Mouse (Mus musculus) lung, postnatal 14 days (tissue): ENCODE measurements around the gene Ccdc146.
"Not testable (repeated sequence)": the region's sequence is repeated elsewhere in the genome, so short reads cannot be mapped to it uniquely, and the experiment has no call there.

Experiments
- DNase-seq: peaks from one replicate; pipeline ENCODE4 v3.0.0; 2021

The Ccdc146 gene

DNA sequence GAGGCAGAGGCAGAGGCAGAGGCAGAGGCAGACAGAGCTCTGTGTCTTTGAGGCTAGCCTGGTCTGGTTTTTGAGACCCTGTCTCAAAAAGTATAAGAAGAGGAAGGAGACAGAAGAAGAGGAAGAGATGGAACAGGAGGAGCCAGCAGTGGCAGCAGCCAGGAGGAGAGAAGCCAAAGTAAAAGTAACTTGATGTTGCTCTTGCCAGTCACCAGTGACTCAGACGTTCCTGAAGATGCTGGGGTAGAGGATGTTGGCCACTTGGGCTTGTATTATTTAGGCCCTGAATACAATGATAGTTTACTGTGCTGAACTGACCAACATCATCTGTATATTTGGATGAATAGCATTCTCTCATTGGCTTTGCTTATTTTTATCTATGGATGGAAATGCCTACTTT, 95.9 kb downstream of the Ccdc146 start:
- no peak for DNase-seq

DNA sequence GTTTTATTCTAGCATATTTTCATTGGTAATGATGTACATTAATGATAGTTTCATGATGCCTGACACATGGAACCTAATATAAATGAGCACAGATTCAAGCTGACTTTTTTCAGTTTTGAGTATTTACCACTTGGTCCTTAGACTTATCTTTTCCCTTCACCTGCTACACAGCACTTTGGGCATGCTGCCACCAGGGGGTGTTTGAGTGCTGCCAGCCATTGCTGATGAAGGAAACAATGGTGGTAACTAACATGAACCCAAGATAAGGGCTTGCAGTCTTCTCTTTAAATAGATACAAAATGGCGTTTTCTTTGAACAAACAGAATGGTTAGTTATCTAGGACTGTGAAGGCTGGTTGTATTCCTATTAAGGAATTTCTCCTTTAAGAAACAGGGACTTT, 98.0 kb downstream of the Ccdc146 start:
- DNase-seq, result peak; percentile 76

DNA sequence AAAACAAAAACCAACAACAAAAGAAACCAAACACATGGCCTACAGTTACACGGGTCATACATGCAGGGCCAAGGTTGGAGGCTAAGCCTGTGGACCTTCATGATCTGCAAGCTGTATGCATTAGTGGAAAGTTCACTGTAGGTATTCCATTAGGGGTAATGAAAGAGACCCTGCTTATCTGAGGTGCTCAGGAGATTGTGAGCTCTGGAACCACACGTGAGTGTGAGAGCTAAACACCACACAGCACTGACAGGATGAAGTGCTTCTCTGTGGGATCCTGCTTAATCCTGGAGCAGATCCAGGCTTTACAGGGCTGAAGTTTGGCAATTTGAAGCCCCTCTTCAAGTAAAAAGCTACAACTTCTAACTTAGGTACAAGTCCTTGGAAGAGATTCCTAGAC, 104.3 kb downstream of the Ccdc146 start:
- no peak for DNase-seq

DNA sequence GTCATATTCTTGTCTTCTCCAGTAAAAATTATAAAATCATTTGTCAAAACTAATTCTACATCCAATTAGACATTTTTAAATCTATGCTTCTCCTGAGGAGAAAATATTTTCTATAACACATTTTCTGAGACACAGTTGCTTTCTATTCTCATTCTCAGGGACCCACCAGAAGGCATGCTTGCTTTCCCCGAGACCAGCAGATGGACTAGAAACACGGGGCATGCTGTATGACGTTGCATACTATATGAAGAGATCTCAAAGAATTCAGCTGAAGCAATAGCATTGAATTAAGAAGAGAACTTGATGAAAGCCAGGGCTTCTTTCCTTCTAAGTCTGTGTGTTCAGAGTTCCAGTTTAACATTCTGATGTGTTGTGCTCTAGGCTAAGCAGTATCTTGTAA, 109.8 kb downstream of the Ccdc146 start:
- DNase-seq, result no peak

DNA sequence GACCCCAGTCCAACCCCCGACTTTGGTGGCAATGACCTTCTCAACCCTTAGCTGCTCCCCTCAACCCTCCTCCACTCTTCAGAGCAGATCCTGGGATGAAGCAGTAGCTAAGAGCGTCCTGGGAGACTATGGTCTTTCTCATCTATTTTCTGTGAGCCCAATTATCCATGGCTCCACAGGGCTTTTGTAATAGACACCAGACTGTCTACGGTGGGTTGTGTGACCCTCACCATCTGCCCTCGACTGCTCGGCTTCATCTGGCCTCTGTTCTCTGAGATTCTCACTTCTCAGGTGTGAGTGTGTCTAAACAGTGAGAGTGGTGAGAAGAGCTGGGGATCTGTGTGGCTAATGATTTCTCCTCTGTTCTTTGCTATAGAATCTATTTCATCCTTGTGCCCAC, 117.3 kb downstream of the Ccdc146 start:
- DNase-seq, result no peak

DNA sequence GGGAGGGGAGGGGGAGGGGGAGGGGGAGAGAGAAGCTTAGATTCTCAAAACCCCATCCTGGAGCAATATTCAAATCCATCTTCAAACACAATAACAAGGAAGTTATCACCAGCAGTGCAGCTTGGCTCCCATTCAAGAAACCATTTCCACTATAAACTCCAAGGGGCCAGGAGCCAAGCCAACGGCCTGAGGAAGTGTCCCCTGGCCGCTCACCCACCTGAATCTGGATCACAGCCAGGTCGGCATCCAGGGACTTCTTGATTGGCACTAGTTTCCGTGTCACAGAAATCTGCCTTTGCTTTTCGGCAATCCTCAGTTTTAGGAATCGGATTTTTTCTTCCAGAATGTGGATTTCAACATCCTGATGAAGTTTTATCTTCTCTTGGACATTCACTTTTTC, 123.5 kb downstream of the Ccdc146 start:
- peak; percentile 44 for DNase-seq

DNA sequence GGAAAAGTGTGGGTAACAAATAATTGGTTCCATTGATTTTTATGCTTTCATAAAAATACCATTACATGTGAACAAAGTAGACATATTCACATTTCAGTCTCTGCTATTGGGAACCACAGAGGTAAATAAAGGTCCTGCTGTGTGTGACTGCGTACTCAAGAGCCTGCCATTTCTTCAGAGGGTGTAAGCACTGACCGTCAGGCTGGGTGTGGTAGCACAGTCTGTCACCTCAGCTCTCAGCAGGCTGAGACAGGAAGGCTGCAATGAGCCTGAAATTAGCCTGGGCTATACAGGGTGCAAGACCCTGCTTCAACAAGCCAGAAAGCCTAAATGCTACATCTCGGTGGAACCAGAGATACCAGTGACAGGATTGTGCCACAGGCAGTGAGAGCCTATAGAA, 124.4 kb downstream of the Ccdc146 start:
- no peak for DNase-seq

DNA sequence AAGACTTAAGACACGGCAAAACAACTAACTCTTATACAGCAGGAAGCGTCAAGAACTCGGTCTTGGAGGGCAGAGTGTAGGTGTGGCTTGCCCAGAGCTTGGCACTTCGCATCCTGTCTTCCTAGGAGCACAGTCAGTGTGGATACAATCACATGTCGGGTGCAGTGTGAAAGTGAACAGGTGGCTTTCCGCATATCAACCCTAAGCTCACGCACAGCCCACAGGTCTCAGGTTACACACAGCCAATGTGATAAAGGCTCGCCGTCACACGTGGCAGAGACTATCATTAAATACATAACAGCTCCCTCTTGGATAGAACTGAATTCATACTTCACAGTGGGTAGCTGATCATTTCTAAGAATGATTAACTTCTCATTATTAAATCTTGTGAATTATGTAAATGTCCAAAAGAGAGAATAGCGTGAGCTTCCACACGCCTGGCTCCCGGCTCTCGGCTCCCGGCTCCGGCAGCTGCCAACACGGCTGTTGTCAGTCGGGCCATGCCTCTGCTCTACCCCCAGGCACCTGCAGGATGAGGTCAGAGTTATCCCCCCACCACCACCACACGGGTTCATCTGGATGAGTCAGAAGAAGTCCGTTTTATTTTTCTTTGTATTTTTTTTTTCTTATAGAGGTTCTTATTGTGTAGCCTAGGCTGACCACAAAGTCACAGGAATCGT, 125.3 kb downstream of the Ccdc146 start:
- no peak for DNase-seq

DNA sequence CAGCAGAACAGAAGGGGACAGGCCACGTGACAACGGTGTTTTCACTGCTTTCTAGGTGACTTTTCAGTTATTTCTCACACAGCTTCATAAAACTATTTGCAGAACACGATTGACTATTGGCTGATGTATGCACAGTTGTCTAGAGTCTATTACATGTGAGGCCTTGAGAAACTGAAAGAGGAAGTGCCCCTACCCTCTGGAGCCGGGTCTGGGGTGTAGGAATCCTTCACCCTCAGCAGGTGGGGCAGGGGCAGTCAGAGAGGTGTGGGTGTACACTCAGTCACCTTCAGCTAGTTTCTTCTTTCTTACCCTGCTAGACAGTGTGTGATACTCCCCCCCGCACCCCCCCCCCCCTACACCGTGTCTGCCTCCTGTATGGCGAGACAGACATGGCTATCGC, 128.8 kb downstream of the Ccdc146 start:
- DNase-seq, result no peak

DNA sequence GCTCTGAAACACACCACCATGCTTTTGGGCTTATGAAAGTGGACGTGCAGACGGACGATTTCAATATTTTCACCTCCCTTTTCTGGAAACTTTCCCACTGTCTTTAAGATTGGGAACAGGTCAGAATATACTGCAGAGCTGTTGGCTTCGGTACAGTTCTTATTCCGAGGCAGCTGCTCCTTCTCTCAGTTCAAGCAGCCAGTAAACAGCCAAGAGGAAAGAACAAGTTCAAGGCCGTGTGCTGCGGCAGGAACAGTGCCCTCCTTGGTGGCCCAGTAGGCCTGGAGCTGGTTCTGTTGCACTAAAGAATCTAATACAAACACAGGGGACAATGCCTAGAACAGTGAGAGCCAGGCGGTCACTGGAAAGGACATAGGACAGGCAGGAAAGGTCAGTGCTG, 133.9 kb downstream of the Ccdc146 start:
- no peak for DNase-seq

DNA sequence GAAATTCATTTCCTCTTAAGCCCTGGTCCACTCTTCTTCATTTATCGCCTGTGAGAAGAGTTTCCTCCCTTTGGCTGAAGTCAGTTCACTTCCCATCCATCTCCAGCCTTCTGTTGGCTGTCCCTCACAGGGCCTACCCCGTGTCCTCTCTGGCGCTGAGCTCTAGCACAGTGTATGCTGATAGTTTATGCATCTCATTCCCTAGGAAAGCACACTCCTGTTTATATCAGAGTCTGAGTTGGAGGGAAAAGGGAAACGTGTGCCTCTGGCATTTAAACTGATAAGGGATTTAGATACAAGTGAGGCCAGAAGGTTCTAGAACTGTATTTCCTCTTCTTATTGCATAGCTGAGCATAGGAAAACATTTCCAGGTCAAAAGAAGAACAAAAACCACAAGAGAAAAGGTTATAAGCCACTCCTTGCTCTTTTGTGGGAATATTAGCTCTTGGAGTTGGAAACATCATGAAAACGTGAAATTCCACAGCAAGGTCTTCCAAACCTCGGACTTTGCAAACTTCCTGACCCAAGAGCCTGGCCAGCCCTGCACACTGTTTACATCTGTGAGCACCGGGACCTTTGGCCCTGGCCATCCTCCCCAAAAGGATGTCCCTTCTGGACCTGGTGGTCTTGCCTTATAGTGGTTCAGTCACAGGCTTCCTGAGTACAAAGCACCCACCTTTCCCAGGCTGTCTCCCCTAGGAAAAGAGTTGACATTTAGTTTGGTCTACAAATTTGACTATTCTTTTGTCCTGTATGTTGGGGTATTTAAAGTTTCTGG, 135.6 kb downstream of the Ccdc146 start:
- DNase-seq, result no peak

DNA sequence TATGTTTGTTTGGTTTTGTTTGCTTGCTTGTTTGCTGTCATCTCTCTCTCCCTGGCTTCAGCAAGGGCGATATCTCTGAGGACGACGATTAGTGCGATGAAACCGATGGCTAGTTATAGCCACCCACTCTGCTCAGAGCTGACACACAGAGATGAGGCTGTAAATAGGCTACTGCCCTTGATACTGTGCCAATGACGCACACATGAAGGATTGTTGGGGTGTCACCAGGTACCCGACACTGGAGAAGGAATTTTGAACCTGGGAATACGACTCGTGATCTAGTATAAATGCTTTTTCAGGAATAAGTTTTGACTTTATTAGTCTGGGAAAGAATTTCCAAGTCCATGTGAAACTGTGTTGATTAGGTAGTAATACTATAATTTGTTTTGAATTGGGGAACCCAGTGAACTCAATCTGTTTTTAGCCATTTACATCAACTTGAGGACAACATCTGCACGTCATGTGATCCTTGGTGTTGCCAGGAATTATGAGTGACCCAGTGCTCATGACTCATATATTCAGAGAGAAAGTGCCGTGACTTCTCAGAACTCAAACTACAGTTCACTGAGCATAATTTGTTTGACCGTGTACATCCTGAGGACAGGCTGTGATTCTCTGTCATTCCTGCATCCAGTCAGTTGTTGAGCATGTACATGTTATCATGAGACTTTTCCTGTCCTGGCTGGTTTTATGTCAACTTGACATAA, 141.0 kb downstream of the Ccdc146 start:
- no peak for DNase-seq

DNA sequence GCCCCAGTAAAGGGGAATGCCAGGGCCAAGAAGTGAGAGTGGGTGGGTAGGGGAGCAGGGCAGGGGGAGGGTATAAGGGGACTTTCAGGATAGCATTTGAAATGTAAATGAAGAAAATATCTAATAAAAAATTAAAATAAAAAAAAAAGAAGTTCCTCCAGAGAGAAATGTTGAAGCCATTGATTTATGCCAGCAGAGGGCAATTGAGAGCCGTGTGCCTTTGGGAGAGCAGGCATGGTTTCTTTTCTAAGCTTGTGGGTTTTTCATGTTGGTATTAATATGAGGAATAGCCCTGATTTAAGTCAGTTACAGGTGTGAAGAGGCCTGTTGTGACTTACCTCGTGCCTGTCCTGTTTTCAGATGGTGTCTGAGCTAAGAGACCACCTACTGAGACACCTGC, 146.8 kb downstream of the Ccdc146 start:
- not testable (repeated sequence) for DNase-seq

DNA sequence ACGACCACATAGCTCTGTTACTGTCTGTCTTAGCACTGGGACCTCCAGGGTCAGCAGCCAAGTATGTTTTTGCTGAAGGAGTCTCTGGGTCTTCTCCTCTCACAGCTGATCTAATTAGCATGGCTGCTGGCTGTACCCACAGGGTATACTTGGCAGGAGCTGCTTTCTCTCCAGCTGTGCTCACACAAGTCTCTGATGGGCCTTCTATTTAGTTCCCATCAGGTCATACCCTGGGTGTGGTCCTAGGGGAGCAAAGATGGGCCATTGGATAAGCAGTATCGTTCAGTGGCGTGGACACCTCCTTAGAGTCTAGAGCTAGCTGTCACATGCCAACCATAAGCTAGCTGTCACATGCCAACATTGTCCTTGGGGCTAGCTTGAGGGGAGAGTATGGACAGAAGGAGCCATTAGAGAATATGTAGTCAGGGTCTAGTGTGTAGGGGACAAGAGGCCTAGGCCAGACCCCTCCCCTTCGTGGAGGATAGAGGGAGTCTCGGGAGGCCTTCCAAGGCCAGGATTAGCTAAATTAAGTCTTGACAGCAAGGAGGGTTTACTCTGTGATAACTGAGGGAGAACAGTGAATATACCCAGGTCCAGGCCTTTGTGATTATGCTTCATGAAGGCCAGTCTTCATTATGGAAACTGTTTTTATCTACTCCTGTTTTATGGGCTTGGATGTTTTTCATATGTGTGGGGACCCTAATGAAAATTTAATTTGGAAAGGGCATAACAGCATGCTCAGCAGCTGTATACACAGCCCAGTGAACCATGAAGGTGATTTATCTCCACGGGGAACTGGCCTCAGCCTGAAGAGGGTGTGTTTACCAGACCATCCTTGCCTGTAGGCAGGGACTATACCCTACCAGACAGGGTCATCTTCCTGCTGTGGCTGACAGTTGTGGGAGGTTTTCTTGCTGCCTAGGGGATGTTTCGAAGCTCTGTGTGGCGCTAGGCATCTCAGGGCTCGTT, 152.8 kb downstream of the Ccdc146 start:
- DNase-seq, result no peak

DNA sequence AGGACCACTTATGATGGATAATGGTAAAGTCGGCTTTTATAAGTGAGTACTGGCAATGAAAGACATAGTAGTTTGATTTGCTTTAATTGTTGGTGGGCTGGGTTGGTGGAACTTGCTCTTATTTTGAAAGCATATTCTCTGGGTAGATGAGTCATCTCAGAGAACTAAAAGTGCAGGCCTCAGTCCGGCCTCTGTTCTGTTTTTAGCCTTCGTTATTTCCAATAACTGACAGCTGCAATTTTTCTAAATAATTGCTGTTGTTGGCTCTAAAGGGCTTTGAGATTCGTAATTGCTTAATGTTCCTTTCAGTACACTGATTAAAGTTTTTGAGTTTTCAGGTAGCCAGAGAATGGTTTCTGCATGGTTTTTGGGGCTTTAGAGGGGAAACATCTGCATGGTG, 153.7 kb downstream of the Ccdc146 start:
- no peak for DNase-seq

DNA sequence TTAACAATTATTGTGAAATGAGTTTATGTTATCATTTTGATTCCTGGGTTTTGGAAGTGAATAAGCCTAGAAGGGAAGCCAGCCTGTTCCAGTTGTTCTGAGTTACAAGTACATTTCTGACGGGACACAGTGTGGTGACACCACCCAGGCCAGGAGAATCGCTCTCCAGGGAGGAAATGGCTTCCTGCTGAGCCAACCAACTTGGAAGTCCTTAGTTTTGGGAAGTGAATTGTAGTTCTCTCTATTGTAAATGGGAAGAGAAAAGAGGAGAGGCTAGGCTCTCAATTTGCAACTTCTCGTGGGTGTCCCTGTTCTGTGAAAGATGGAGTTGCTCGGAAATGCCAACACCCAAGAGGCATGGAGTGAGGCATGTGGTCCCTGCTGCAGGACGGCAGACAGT, 155.0 kb downstream of the Ccdc146 start:
- DNase-seq, result no peak

DNA sequence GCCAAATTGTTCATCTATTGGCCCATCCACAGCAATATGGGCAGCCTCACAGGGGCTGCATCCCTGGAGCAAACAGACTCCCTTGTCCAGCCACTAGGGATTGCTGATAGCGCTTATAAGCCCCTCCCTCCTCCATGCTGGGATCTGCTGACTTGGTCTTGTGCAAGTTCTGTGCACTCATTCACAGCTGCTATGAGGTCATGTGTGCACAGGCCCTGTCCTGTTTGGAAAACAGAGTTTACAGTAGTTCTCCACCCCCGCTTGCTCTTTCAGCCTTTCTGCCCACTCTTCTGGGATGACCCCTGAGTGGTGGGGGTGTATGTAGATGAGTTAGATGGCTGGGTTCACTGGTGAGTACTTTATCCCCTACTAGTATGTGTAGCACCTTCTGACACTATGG, 157.4 kb downstream of the Ccdc146 start:
- DNase-seq, result no peak

DNA sequence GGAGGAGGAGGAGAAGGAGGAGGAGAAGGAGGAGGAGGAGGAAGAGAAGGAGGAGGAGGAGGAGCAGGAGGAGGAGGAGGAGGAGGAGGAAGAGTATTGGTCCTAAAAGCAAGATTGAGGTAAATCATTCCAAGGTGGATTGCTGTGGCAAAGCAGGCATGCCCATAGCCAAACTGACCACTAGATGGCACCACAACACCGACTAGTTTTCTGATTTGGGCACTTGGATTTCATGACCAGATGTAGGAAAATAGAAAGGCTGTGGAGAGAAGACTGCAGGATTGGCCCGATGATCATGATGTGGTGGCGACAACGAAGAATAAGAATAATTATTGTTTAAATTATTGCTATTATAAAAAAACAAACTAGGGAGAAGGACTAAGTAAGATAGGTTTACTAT, 159.4 kb downstream of the Ccdc146 start:
- peak; percentile 90 for DNase-seq

DNA sequence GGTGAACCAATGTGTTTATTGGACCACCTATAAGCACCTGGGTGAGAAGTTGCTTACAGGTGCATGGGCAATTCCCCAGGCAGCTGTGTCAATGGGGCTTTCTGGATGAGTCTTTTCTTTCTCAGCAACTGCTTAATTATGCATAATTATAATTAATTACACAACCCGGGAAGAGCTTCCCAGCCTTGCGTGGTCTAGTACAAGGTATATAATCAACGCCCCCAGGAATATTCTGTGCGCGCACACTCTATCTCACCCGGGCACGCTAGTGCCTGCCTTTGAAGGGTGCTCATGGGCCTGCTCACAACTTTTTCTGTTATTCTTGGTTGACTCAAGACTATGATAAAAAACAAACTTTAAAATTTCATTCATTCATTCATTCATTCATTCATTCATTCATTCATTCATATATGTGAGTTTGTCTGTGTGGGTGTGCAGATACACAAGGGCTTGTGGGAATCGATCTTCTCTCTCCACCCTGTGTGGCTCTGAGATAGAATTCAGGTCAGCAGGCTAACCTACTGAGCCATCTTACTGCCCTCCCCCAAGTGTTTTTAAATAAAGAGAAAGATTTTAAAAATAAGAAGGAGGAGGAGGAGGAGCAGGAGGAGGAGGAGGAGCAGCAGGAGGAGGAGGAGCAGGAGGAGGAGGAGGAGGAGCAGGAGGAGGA, 160.0 kb downstream of the Ccdc146 start:
- no peak for DNase-seq

DNA sequence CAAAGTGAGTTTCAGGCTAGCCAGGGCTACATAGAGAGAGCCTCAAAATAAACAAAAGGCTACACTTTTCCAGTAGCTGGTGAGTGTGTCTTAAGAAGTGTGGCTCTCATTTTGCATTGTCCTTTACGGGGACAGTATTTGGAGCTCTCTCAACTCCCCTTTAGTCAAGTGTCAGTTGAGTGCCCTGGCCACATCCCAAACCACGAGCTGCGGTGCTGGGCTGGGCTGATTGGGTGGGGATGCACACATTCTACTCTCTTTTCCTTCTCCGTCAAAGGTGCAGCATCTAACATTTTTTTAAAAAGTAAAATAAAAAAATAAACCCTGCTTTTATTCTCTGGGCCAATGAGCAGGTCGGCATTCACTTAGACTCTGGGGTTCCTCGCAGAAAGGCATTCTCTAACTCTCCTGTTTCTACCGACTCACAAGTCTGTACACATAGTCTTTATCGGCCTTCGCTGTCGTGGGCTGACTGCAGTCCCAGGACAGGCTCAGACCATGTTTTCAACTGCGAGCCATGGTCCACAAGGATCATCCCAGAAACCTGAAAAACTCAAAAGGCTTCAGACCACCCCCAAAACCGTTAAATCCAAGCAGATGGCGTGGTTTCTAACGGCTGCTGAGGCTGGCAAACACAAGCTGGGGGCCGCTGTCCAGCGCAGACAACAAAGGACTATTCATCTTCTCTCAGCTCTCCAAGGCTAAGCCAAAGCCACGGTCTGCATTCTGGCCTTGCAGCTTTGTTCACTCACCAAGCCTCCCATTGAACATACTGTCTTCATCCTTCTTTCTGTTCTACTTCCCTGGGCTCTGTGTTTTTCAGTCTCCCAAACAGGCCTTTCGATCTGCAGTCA, 161.0 kb downstream of the Ccdc146 start:
- DNase-seq, result peak; percentile 38

DNA sequence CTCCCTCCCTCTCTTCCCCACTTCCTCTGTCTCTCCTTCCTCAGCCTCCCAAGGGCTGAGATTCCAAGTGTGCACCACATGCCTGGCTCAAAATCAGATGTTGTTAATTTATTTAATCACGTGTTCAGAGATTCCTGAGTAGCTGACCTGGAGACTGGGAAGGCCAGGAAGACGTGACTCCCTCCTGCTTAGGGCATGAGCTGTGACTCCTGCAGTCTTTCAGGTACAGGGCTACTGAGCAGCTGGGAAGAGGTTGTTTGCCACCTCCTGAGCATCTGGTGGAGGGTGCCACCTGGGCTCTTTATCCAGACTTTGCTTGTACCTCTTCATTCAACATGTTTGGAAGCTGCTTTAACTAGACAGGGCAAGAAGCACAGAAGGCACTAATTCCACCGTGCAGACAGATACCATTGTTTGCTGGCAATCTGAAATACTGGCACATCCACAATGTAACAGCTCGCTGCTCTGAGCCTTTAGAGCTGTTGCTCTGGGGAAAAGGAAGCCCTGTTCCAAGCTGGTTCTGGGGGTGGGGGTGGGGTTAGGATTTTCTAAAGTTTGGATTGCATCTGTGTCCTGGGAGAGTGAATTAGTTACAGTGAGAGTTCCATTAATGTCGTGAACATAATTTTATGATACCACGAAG, 163.2 kb downstream of the Ccdc146 start:
- DNase-seq, result no peak
